Mouse (Mus musculus) midbrain, embryonic 13.5 days (tissue): ENCODE data around the gene Gm11639. TPM values are rescaled to one million over a fixed set of nuclear protein-coding genes. Genes with fewer than 3 reads are reported as not detected.
"Not testable (repeated sequence)": the region's sequence is repeated elsewhere in the genome, so short reads cannot be mapped to it uniquely, and the experiment has no call there.

Experiments used
- ATAC-seq: fragments of 200-750 bp; cut with Nextera tagmentation; 2 replicates; pipeline ENCODE4 v1.8.0; 2017; ENCODE audit warnings: mild to moderate bottlenecking, moderate TSS enrichment, moderate library complexity
- H3K27ac ChIP-seq: fragments of 300-500 bp; sonication (generic); 2 replicates; pipeline ENCODE4 v1.5.1; 2015; ENCODE audit warnings: inconsistent platforms, mild to moderate bottlenecking, moderate library complexity
- H3K27me3 ChIP-seq: fragments of 300-500 bp; sonication (generic); 2 replicates; pipeline ENCODE4 v1.6.1; 2015; ENCODE audit warnings: mild to moderate bottlenecking, inconsistent platforms
- H3K36me3 ChIP-seq: fragments of 300-500 bp; sonication (generic); 2 replicates; pipeline ENCODE4 v1.6.1; 2015; ENCODE audit warnings: mild to moderate bottlenecking, inconsistent platforms
- H3K4me1 ChIP-seq: fragments of 300-500 bp; sonication (generic); replicated peaks from 2 replicates; pipeline ENCODE4 v1.6.1; 2015; ENCODE audit warnings: inconsistent platforms
- H3K4me2 ChIP-seq: fragments of 300-500 bp; sonication (generic); replicated peaks from 2 replicates; pipeline ENCODE4 v1.6.1; 2015; ENCODE audit warnings: moderate library complexity, mild to moderate bottlenecking, inconsistent platforms
- H3K4me3 ChIP-seq: fragments of 300-500 bp; sonication (generic); replicated peaks from 2 replicates; pipeline ENCODE4 v1.5.1; 2015; ENCODE audit warnings: mild to moderate bottlenecking, inconsistent platforms
- H3K9ac ChIP-seq: fragments of 300-500 bp; sonication (generic); replicated peaks from 2 replicates; pipeline ENCODE4 v1.6.1; 2015; ENCODE audit warnings: mild to moderate bottlenecking, inconsistent platforms
- H3K9me3 ChIP-seq: fragments of 300-500 bp; sonication (generic); 2 replicates; pipeline ENCODE4 v1.6.1; 2016; ENCODE audit warnings: mild to moderate bottlenecking, inconsistent platforms
- WGBS: fragments of 180-500 bp; shearing (Covaris S2); methylation state at CpG from one replicate; pipeline ENCODE4 v1.1.7; 2015; 5-methylcytosine and 5-hydroxymethylcytosine counted together
- polyA plus RNA-seq: library from polyadenylated mRNA; unstranded; fragments of >200 nt; fragmentation: Nextera tagmentation; extraction: Ambion mirVana; gene quantifications from 2 replicates; pipeline ENCODE4 v1.2.1, GENCODE M21; 2015

Gene Gm11639
- polyA plus RNA-seq, 1 experiment from 2014 or later, result not detected

- WGBS, result 68% methylated on average over 2 of the region's 2 CpGs
- H3K27me3 ChIP-seq, result no peaks in the 10 kb centered on the region
- H3K36me3 ChIP-seq, result no peaks in the 10 kb centered on the region
- no peak overlapping the region for H3K27ac ChIP-seq
- H3K9me3 ChIP-seq, result no peaks in the 10 kb centered on the region
- H3K4me3 ChIP-seq, result no peak overlapping the region
- ATAC-seq, result no peak
- H3K9ac ChIP-seq, result no peak overlapping the region
- H3K4me1 ChIP-seq, result no peaks in the 10 kb centered on the region
- H3K4me2 ChIP-seq, result no peak overlapping the region
Observed at GRCm38 (mm10) chr11:105009232-105009631, 323.7 kb downstream of the Gm11639 start.

GRCm38 (mm10) chr11:105021071-105021470 is 335.6 kb downstream of the Gm11639 start:
- no peaks in the 10 kb centered on the region for H3K4me1 ChIP-seq
- WGBS, result 69% methylated on average over 7 of the region's 7 CpGs

GRCm38 (mm10) chr11:105028744-105029348 is 343.3 kb downstream of the Gm11639 start:
- no peaks in the 10 kb centered on the region for H3K27me3 ChIP-seq
- no peaks in the 10 kb centered on the region for H3K36me3 ChIP-seq
- no peak overlapping the region for H3K4me3 ChIP-seq
- no peak for ATAC-seq
- no peak overlapping the region for H3K27ac ChIP-seq
- no peaks in the 10 kb centered on the region for H3K4me1 ChIP-seq
- H3K4me2 ChIP-seq, result no peak overlapping the region
- 70% methylated on average over 6 of the region's 6 CpGs for WGBS
- H3K9me3 ChIP-seq, result no peaks in the 10 kb centered on the region
- no peak overlapping the region for H3K9ac ChIP-seq

More at GRCm38 (mm10) chr11:105021071-105021470, 335.6 kb downstream of the Gm11639 start:
- H3K27ac ChIP-seq, result no peak overlapping the region
- ATAC-seq, result no peak
- no peaks in the 10 kb centered on the region for H3K9me3 ChIP-seq
- no peaks in the 10 kb centered on the region for H3K36me3 ChIP-seq
- no peak overlapping the region for H3K9ac ChIP-seq
- H3K27me3 ChIP-seq, result no peaks in the 10 kb centered on the region
- H3K4me2 ChIP-seq, result no peak overlapping the region
- H3K4me3 ChIP-seq, result no peak overlapping the region

GRCm38 (mm10) chr11:105029525-105029924 is 344.0 kb downstream of the Gm11639 start:
- H3K36me3 ChIP-seq, result no peaks in the 10 kb centered on the region
- H3K4me2 ChIP-seq, result no peak overlapping the region
- WGBS, result 89% methylated on average over 8 of the region's 8 CpGs
- no peaks in the 10 kb centered on the region for H3K4me1 ChIP-seq
- no peak overlapping the region for H3K27ac ChIP-seq
- no peak overlapping the region for H3K4me3 ChIP-seq
- ATAC-seq, result no peak
- H3K9me3 ChIP-seq, result no peaks in the 10 kb centered on the region
- no peaks in the 10 kb centered on the region for H3K27me3 ChIP-seq
- H3K9ac ChIP-seq, result no peak overlapping the region

- H3K9me3 ChIP-seq, result no peaks in the 10 kb centered on the region
- WGBS, result 87% methylated on average over 6 of the region's 6 CpGs
- no peaks in the 10 kb centered on the region for H3K36me3 ChIP-seq
- no peaks in the 10 kb centered on the region for H3K4me1 ChIP-seq
- H3K4me2 ChIP-seq, result no peak overlapping the region
- ATAC-seq, result no peak
- no peak overlapping the region for H3K9ac ChIP-seq
- H3K4me3 ChIP-seq, result no peak overlapping the region
- H3K27ac ChIP-seq, result no peak overlapping the region
- no peaks in the 10 kb centered on the region for H3K27me3 ChIP-seq
Observed at GRCm38 (mm10) chr11:105030229-105030628, 344.7 kb downstream of the Gm11639 start.

- 40% methylated on average over 2 of the region's 2 CpGs for WGBS
- H3K4me1 ChIP-seq, result no peaks in the 10 kb centered on the region
- no peaks in the 10 kb centered on the region for H3K9me3 ChIP-seq
- H3K9ac ChIP-seq, result no peak overlapping the region
- H3K4me3 ChIP-seq, result no peak overlapping the region
- H3K27me3 ChIP-seq, result no peaks in the 10 kb centered on the region
- no peak for ATAC-seq
- no peak overlapping the region for H3K27ac ChIP-seq
- no peaks in the 10 kb centered on the region for H3K36me3 ChIP-seq
- H3K4me2 ChIP-seq, result no peak overlapping the region
Observed at GRCm38 (mm10) chr11:105031103-105031502, 345.6 kb downstream of the Gm11639 start.

- Histone ChIP-seq H3K9me3 (no peaks in the 10 kb centered on the region), H3K36me3 (no peaks in the 10 kb centered on the region), H3K27ac (no peak overlapping the region), H3K9ac (no peak overlapping the region), H3K4me1 (no peaks in the 10 kb centered on the region), H3K4me2 (no peak overlapping the region), H3K4me3 (no peak overlapping the region), H3K27me3 (no peaks in the 10 kb centered on the region)
- 86% methylated on average over 1 of the region's 1 CpGs for WGBS
- ATAC-seq, result no peak
Observed at GRCm38 (mm10) chr11:105035081-105035480, 349.6 kb downstream of the Gm11639 start.

- H3K27me3 ChIP-seq, result no peaks in the 10 kb centered on the region
- 91% methylated on average over 5 of the region's 5 CpGs for WGBS
- H3K27ac ChIP-seq, result no peak within 1 kb of the TSS
- no peak within 1 kb of the TSS for H3K4me3 ChIP-seq
- no peaks in the 10 kb centered on the region for H3K36me3 ChIP-seq
- H3K4me1 ChIP-seq, result no peaks in the 10 kb centered on the region
- ATAC-seq, result no peak
- H3K4me2 ChIP-seq, result no peak within 1 kb of the TSS
- no peak within 1 kb of the TSS for H3K9ac ChIP-seq
- no peaks in the 10 kb centered on the region for H3K9me3 ChIP-seq
Observed at GRCm38 (mm10) chr11:105063292-105063691, 377.8 kb downstream of the Gm11639 start, which contains the start of gene Efcab3. TSS of gene Efcab3 (plus strand) at chr11:105063592.

GRCm38 (mm10) chr11:105112448-105112847 is 426.9 kb downstream of the Gm11639 start:
- not testable (repeated sequence) for H3K9ac ChIP-seq, H3K27ac ChIP-seq, H3K4me1 ChIP-seq, H3K4me3 ChIP-seq, H3K4me2 ChIP-seq, H3K36me3 ChIP-seq, H3K27me3 ChIP-seq, H3K9me3 ChIP-seq, ATAC-seq
- WGBS, result 85% methylated on average over 22 of the region's 22 CpGs

GRCm38 (mm10) chr11:105117814-105118213 is 432.3 kb downstream of the Gm11639 start:
- Histone ChIP-seq H3K27me3 (no peaks in the 10 kb centered on the region), H3K4me2 (no peak overlapping the region), H3K4me1 (no peaks in the 10 kb centered on the region), H3K36me3 (no peaks in the 10 kb centered on the region), H3K9ac (no peak overlapping the region), H3K9me3 (no peaks in the 10 kb centered on the region), H3K27ac (no peak overlapping the region), H3K4me3 (no peak overlapping the region)
- WGBS, result 90% methylated on average over 7 of the region's 7 CpGs
- ATAC-seq, result no peak

- H3K27ac ChIP-seq, result no peak overlapping the region
- no peaks in the 10 kb centered on the region for H3K4me1 ChIP-seq
- WGBS, result 35% methylated on average over 4 of the region's 4 CpGs
- ATAC-seq, result no peak
- no peaks in the 10 kb centered on the region for H3K27me3 ChIP-seq
- no peak overlapping the region for H3K9ac ChIP-seq
- H3K4me3 ChIP-seq, result no peak overlapping the region
- H3K9me3 ChIP-seq, result no peaks in the 10 kb centered on the region
- H3K4me2 ChIP-seq, result no peak overlapping the region
- no peaks in the 10 kb centered on the region for H3K36me3 ChIP-seq
Observed at GRCm38 (mm10) chr11:105120551-105121061, 435.1 kb downstream of the Gm11639 start.

GRCm38 (mm10) chr11:105121792-105122191 is 436.3 kb downstream of the Gm11639 start:
- not testable (repeated sequence) for H3K4me3 ChIP-seq, H3K36me3 ChIP-seq, H3K27me3 ChIP-seq, H3K4me1 ChIP-seq, ATAC-seq, H3K4me2 ChIP-seq, H3K9ac ChIP-seq, H3K27ac ChIP-seq, H3K9me3 ChIP-seq
- 85% methylated on average over 5 of the region's 5 CpGs for WGBS

GRCm38 (mm10) chr11:105123986-105124385 is 438.5 kb downstream of the Gm11639 start:
- Histone ChIP-seq H3K27ac (no peak overlapping the region), H3K27me3 (no peaks in the 10 kb centered on the region), H3K4me1 (peaks cover 13% of the 10 kb centered on the region), H3K9me3 (no peaks in the 10 kb centered on the region), H3K4me2 (no peak overlapping the region), H3K4me3 (no peak overlapping the region), H3K9ac (no peak overlapping the region), H3K36me3 (peaks cover 4% of the 10 kb centered on the region)
- no peak for ATAC-seq
- WGBS, result 9% methylated on average over 9 of the region's 9 CpGs
